Mouse (Mus musculus) small intestine, adult 2 months (tissue): Measurements from ENCODE around the gene Exoc5.

Experiments used
- CTCF ChIP-seq: fragments of 200-500 bp; IDR thresholded peaks from 2 replicates; pipeline ENCODE4 v1.5.1; 2012; ENCODE audit warnings: low read depth, mild to moderate bottlenecking, control low read depth, inconsistent platforms, low read length, moderate library complexity, mixed read lengths; ENCODE audit not compliant: insufficient replicate concordance, insufficient read length; ENCODE audit errors: extremely low read depth
- POLR2A ChIP-seq: fragments of 200-500 bp; IDR thresholded peaks from 2 replicates; pipeline ENCODE4 v1.6.1; 2012; ENCODE audit warnings: low read depth, mild to moderate bottlenecking, control low read depth, inconsistent platforms, low read length, moderate library complexity

DNA sequence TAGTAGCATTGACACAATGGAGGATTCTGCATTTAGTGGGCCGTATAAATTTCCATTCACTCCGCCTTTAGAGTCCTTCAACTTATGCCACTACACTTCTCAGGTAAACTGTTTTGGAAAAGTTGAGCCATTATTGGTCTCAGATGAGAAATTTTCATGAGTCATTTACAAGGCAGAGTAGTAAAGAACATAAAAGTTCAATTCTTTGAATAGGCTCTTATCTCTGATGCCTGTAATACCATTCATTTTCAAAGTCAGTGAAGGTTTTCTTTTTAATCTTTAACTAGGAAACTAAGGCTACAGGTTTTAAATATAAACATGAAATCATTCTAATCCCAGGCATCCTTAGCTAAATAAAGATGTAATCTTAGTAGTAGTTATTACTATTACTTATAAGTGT, 12.4 kb upstream of the Exoc5 start:
- no peak for TF ChIP-seq POLR2A
- no peak for TF ChIP-seq CTCF
